Mouse (Mus musculus) fat pad, adult 2 months (tissue): Measurements from ENCODE around the gene Phf21b.
"Not testable (repeated sequence)": the region's sequence is repeated elsewhere in the genome, so short reads cannot be mapped to it uniquely, and the experiment has no call there.

Source experiments
- DNase-seq: peaks from one replicate; pipeline ENCODE4 v3.0.0-alpha.2; 2011; ENCODE audit warnings: low read depth, low spot score; ENCODE audit errors: extremely low read depth

The Phf21b gene

DNA sequence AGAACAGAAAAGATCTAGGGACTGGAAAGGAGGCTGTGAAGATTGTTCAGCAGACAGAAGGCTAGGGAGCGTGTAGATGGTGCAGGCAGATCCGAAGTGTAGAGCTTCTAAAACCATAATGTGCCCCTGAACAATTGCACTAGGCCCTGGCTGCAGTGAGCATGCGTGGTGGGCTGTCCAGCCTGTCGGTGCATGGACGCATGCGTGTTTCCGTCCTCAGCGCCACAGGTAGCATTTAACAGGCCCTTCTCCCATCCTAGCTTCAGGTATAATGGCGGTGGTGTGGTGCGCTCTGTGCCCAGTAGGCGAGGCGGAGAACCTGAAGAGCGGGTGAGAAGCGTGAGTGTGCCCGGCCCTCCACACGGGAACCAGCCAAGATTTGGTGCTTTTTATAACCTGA is 71.0 kb downstream of the Phf21b start:
- no peak for DNase-seq

DNA sequence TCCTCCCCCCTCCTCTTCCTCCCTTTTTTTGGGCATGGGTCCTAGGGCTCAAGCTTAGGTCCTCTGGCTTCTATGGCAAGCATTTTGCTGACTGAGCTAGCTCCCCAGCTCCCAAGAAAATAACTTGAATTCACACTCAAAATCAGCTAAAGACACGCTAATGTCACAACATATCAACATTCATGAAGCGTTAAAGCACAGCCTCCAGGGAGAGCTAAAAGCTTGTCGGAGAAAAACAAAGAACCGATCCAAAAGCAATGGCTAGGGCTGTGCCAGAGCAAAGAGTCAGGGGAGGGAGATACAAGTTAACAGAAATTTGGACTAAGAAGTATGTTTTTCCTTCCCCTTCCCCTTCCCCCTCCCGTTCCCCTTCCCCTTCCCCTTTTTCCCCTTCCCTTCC is 77.3 kb downstream of the Phf21b start:
- DNase-seq = no peak

DNA sequence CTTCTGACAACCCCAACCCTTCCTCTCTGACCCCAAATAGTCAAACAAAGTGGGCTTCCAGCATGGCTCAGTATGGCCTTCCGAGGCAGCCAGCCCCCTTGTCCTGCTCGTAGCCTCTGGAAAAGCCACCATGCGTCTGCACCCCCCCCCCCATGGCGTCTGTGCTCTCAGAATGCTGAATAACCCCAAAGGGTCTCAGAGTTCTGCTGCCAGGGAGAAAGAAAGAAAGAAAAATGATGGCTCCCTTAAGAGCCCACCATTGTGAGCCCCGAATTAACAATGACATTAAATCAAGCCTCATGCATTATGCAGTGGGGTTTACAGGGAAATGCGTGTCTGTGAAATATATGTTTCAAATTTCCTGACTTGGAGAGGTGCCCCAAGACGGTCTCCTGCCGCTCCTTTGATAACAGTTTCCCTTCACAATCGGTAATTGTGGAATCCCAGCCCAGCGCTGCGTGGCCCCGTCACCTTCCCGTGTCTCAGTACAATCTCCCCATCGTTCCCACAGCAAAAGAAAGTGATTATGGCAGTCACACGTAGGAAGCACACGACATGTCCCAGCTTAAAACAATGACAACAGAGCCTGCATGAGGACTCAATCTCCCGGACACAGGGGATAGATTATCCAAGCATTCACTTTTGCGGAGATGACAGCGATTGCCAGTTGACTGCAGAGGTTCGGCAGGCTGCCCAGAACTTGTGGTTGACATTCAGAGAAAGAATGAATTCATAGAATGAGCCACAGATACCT is 80.3 kb downstream of the Phf21b start:
- no peak for DNase-seq

- no peak for DNase-seq
These were observed 83.4 kb downstream of the Phf21b start for GRCm38 (mm10) chr15:84772191-84773111.

DNA sequence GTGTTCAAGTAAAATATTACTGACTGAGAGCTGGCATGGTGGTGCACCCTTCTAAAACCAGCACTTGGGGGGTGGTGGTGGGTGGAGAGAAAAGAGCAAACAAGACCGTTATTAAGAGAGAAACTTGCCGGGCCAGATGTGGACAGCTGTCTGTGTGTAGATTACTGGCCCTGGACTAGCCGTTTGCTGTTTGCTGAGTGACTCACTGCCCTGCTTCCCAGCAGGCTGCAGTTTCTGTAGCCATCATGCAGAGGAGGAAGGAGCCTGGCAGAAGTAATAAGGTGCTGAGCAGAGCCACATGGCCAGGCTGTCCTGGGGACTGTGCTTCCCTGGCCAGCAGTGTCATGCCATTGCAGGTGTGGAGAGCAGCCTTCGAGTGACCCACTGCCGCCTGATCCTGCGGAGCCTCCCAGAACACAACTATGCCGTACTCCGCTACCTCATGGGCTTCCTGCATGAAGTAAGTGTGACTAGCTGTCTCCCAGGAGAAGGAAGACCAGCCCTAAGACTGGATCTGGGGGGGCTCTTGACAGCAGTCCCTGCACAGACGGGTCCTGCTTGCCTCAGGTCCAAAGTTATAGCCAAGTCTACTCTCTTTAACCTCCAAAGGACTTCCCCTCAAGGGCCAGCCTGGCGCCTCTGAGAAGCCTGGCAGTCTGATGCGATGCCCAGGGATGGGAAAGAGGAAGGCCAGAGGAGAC is 86.1 kb downstream of the Phf21b start:
- no peak for DNase-seq

DNA sequence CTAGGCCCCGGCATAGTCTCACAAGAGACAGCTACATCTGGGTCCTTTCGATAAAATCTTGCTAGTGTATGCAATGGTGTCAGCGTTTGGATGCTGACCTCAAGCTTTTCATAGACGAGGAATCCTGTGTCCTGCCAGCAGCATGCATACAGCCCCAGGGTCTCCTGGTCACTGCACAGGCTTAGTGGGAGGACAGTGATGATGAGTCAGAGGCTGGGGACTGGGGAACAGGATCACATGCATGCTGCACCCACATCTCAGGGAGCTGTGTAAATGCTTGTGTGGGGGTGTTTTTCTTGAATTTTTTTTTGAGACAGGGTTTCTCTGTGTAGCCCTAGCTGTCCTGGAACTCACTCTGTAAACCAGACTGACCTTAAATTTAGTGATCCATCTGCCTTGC is 87.3 kb downstream of the Phf21b start:
- not testable (repeated sequence) for DNase-seq

GRCm38 (mm10) chr15:84766621-84767020 is 89.2 kb downstream of the Phf21b start:
- DNase-seq = no peak

DNA sequence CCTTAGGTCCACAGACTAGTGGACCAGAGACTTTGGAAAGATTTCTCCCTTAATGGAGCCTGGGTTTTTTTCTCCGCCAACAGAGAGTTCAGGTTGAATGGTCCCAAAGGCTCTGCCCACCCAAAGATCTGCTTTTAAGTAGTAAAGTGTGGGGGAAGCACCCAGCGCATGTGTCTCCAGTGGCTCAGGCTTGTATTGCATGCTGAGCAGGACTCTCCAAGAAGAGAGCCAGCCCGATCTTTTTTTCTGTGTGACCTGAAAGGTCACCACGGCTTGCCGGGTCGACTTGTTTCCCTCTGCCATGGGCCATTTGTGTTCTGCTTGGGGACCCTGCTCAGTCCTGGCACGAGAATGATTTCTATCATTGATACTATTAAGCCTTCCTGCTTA is 92.4 kb downstream of the Phf21b start:
- no peak for DNase-seq

GRCm38 (mm10) chr15:84762712-84763422 is 93.0 kb downstream of the Phf21b start:
- no peak for DNase-seq

DNA sequence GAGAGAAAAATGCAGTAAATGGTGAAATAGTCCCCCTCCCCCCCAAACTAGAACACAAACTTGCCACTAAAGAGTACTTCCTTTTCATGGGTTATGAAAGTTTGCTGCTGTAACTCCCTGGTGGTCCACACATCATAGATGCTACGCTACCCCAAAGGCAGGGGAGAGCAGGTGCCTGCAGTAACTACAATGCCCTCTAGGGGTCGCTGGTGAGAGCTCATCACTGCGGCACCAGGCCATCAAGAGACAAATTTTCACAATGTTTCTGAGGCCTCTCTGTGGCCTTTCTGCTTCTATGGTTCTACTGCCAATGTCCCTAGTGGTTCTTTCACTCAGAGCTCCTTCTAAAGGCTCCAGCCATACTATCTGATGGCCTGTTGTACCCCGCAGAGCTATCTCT is 97.4 kb downstream of the Phf21b start:
- DNase-seq = no peak

GRCm38 (mm10) chr15:84756426-84756825 is 99.4 kb downstream of the Phf21b start:
- no peak for DNase-seq

GRCm38 (mm10) chr15:84754987-84755386 is 100.9 kb downstream of the Phf21b start:
- DNase-seq = no peak

- DNase-seq = no peak
These were observed 110.0 kb downstream of the Phf21b start for GRCm38 (mm10) chr15:84745831-84746230.

GRCm38 (mm10) chr15:84744308-84744707 is 111.5 kb downstream of the Phf21b start:
- no peak for DNase-seq

GRCm38 (mm10) chr15:84743347-84743746 is 112.5 kb downstream of the Phf21b start:
- no peak for DNase-seq

DNA sequence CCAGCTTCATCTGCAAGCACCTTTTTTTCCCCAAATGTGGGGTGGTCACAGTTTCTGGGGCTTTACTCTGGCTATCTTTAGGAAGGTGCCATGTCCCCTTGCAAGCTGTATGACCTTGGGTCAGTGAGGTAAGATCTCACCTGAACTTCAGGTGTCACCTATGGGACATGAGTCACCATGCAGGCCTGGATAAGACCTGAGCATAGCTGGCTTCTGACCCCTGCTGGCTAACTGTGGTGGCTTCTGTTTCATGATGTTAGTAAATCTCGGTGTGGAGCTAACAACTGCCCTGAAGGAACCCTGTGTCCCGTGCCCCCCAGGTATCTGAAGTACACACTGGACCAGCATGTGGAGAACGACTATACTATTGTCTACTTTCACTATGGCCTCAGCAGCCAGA is 114.3 kb downstream of the Phf21b start:
- DNase-seq = no peak

- no peak for DNase-seq
These were observed 117.6 kb downstream of the Phf21b start for GRCm38 (mm10) chr15:84738246-84738645.

- DNase-seq = no peak
These were observed 118.9 kb downstream of the Phf21b start for GRCm38 (mm10) chr15:84736994-84737346.

GRCm38 (mm10) chr15:84736346-84736993 is 119.4 kb downstream of the Phf21b start:
- DNase-seq = no peak
